Mouse (Mus musculus) CH12.LX (cell line): Measurements from ENCODE around the gene P2ry6.

Experiments
- CTCF ChIP-seq, 2 experiments: IDR thresholded peaks in 1 of 2; conservative IDR thresholded peaks in 1 of 2; 2 replicates each; pipeline ENCODE4 v1.5.1; 2011 to 2012; ENCODE audit warnings: low read depth in 2 of 2, low read length in 2 of 2, improper control_type of control experiment in 1 of 2, inconsistent platforms in 1 of 2, mild to moderate bottlenecking in 1 of 2, moderate library complexity in 1 of 2
- EP300 ChIP-seq: IDR thresholded peaks from 2 replicates; pipeline ENCODE4 v1.6.1; 2011; ENCODE audit warnings: low read length, improper control_type of control experiment
- KAT2A ChIP-seq: IDR thresholded peaks from 2 replicates; pipeline ENCODE4 v1.6.1; 2012; ENCODE audit warnings: low read length, improper control_type of control experiment, inconsistent platforms; ENCODE audit not compliant: insufficient replicate concordance
- POLR2A ChIP-seq: IDR thresholded peaks from 2 replicates; pipeline ENCODE4 v1.6.1; 2011; ENCODE audit warnings: low read depth, mild to moderate bottlenecking, improper control_type of control experiment, low read length
- POLR2AphosphoS2 ChIP-seq: IDR thresholded peaks from 2 replicates; pipeline ENCODE4 v1.6.1; 2011; ENCODE audit warnings: low read depth, low read length, improper control_type of control experiment
- SIN3A ChIP-seq: IDR thresholded peaks from 2 replicates; pipeline ENCODE4 v1.6.1; 2012; ENCODE audit warnings: low read length, improper control_type of control experiment, inconsistent platforms
- SMC3 ChIP-seq: IDR thresholded peaks from 2 replicates; pipeline ENCODE4 v1.6.1; 2011; ENCODE audit warnings: low read depth, low read length, improper control_type of control experiment
- USF1 ChIP-seq: IDR thresholded peaks from 2 replicates; pipeline ENCODE4 v1.6.1; 2014; ENCODE audit warnings: low read depth, mild to moderate bottlenecking, inconsistent platforms, low read length, improper control_type of control experiment
- ZC3H11A ChIP-seq: IDR thresholded peaks from 2 replicates; pipeline ENCODE4 v1.6.1; 2012; ENCODE audit warnings: low read depth, mild to moderate bottlenecking, inconsistent platforms, low read length, improper control_type of control experiment

DNA sequence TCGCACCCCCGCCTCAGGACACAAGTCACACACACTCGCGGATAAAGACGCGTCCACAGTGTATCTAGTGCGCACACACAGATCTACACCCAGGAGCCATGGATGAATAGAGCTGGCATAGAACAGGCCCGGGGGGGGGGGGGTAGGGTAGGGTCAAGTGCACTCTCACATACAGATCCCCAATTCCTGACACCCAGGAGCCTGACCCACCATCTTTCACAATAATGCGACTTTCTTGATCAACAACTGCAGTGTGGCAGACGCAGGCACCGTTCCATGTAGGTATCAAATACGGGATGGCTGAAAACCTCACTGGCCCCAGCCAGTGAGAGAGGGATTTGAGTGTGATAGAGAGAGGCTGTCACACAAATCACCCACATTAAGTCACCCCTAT, 79.6 kb downstream of the P2ry6 start:
- TF ChIP-seq CTCF (conservative IDR thresholded peaks at IDR 0.05 in 1 of 2, IDR thresholded peaks at IDR 0.05 in 1 of 2; ENCODE audit: low read depth in 2 of 2, low read length in 2 of 2) (no peak), EP300 (no peak), KAT2A (no peak), SMC3 (no peak), POLR2A (no peak), POLR2AphosphoS2 (no peak), SIN3A (no peak), ZC3H11A (no peak), USF1 (no peak)
